Mouse (Mus musculus) CH12.LX (cell line): ENCODE measurements around the gene Pml.
A peak's percentile ranks its signal among the peaks of the same experiment; 100 is the strongest.

Source experiments
- CTCF ChIP-seq, 2 experiments: IDR thresholded peaks in 1 of 2; conservative IDR thresholded peaks in 1 of 2; 2 replicates each; pipeline ENCODE4 v1.5.1; 2011 to 2012; ENCODE audit warnings: low read depth in 2 of 2, low read length in 2 of 2, improper control_type of control experiment in 1 of 2, inconsistent platforms in 1 of 2, mild to moderate bottlenecking in 1 of 2, moderate library complexity in 1 of 2
- EP300 ChIP-seq: IDR thresholded peaks from 2 replicates; pipeline ENCODE4 v1.6.1; 2011; ENCODE audit warnings: low read length, improper control_type of control experiment
- GABPA ChIP-seq: IDR thresholded peaks from 2 replicates; pipeline ENCODE4 v1.6.1; 2012; ENCODE audit warnings: low read depth, low read length, improper control_type of control experiment, inconsistent platforms; ENCODE audit not compliant: insufficient replicate concordance
- HCFC1 ChIP-seq: IDR thresholded peaks from 2 replicates; pipeline ENCODE4 v1.6.1; 2012; ENCODE audit warnings: low read depth, mild to moderate bottlenecking, inconsistent platforms, low read length, improper control_type of control experiment
- MAFK ChIP-seq: IDR thresholded peaks from 2 replicates; pipeline ENCODE4 v1.6.1; 2011; ENCODE audit warnings: low read length, improper control_type of control experiment; ENCODE audit not compliant: insufficient replicate concordance
- NRF1 ChIP-seq: IDR thresholded peaks from 2 replicates; pipeline ENCODE4 v1.6.1; 2014; ENCODE audit warnings: low read depth, mild to moderate bottlenecking, inconsistent platforms, low read length, improper control_type of control experiment, moderate library complexity
- POLR2A ChIP-seq: IDR thresholded peaks from 2 replicates; pipeline ENCODE4 v1.6.1; 2011; ENCODE audit warnings: low read depth, mild to moderate bottlenecking, improper control_type of control experiment, low read length
- SMC3 ChIP-seq: IDR thresholded peaks from 2 replicates; pipeline ENCODE4 v1.6.1; 2011; ENCODE audit warnings: low read depth, low read length, improper control_type of control experiment

- TF ChIP-seq CTCF (conservative IDR thresholded peaks at IDR 0.05 in 1 of 2, IDR thresholded peaks at IDR 0.05 in 1 of 2; ENCODE audit: low read depth in 2 of 2, low read length in 2 of 2) (no peak), POLR2A (peak; percentile 60; the same call in 1 of the 2 replicates), HCFC1 (no peak), SMC3 (no peak), EP300 (no peak; the same call in 1 of the 2 replicates), NRF1 (no peak), MAFK (no peak), GABPA (no peak)
These were observed 23.3 kb upstream of the Pml start for GRCm38 (mm10) chr9:58272855-58273254.
